Comparison of ENCODE assay signal across 28 mouse cellular contexts in genomic region chr5:92318119-92318518, GRCm38 (mm10). TPM values are rescaled to one million over a fixed set of nuclear protein-coding genes. Genes with fewer than 3 reads are reported as not detected.
DNase-seq lines count a peak whose midpoint lies in the region; ATAC-seq and TF ChIP-seq lines count a peak whose summit lies in the region.
"Had no signal": no experiment of that assay in that cellular context is flagged by ENCODE, and none has a peak within 500 bp of the region (broad histone marks: within the 10 kb centered on the region; RNA-seq: fewer than 3 reads in every experiment).

No protein-coding gene starts in this region.

- no peak overlapping the region for H3K9ac ChIP-seq in liver, embryonic 16.5 days (ENCODE audit: low read depth, low read length)
- no peak overlapping the region for H3K9ac ChIP-seq in intestine, embryonic 15.5 days
- H3K9ac ChIP-seq: embryonic facial prominence, embryonic 15.5 days; forebrain, embryonic 15.5 days; heart, embryonic 13.5 days; hindbrain, embryonic 12.5 days; liver, embryonic 15.5 days; midbrain, embryonic 13.5 days; neural tube, embryonic 12.5 days; stomach, embryonic 15.5 days had no signal

- no peaks in the 10 kb centered on the region for H3K27me3 ChIP-seq in liver, embryonic 16.5 days (ENCODE audit: control insufficient read depth, insufficient read depth, low read depth, low read length)
- no peaks in the 10 kb centered on the region for H3K27me3 ChIP-seq in embryonic facial prominence, embryonic 10.5 days (replicated peaks; ENCODE audit: low read depth, poor library complexity, severe bottlenecking)
- H3K27me3 ChIP-seq in intestine, embryonic 15.5 days (replicated peaks), result no peaks in the 10 kb centered on the region
- H3K27me3 ChIP-seq: embryonic facial prominence, embryonic 15.5 days; forebrain, embryonic 15.5 days; heart, embryonic 13.5 days; hindbrain, embryonic 12.5 days; liver, embryonic 15.5 days; midbrain, embryonic 13.5 days; neural tube, embryonic 12.5 days; Patski; stomach, embryonic 15.5 days had no signal

- 46% methylated on average over 7 of the region's 7 CpGs for WGBS in liver, embryonic 16.5 days (ENCODE audit: insufficient replicate concordance)
- WGBS in embryonic facial prominence, embryonic 10.5 days, result 86% methylated on average over 7 of the region's 7 CpGs
- WGBS in intestine, embryonic 15.5 days, result 80% methylated on average over 7 of the region's 7 CpGs

- peaks cover 11% of the 10 kb centered on the region for H3K4me1 ChIP-seq in bone marrow macrophage, adult 2 months (ENCODE audit: control insufficient read depth, insufficient read depth, low read length)
- H3K4me1 ChIP-seq in liver, embryonic 16.5 days (ENCODE audit: control insufficient read depth, low read depth, low read length), result peaks cover 8% of the 10 kb centered on the region
- no peaks in the 10 kb centered on the region for H3K4me1 ChIP-seq in embryonic facial prominence, embryonic 10.5 days
- H3K4me1 ChIP-seq in intestine, embryonic 15.5 days (replicated peaks), result no peaks in the 10 kb centered on the region
- H3K4me1 ChIP-seq: embryonic facial prominence, embryonic 15.5 days; forebrain, embryonic 15.5 days; hindbrain, embryonic 12.5 days; midbrain, embryonic 13.5 days; neural tube, embryonic 12.5 days; stomach, embryonic 15.5 days had no signal

- H3K27ac ChIP-seq in bone marrow macrophage, adult 2 months (ENCODE audit: insufficient read depth, low read depth, low read length), result peak overlapping the region; percentile 50
- no peak overlapping the region for H3K27ac ChIP-seq in liver, embryonic 16.5 days (ENCODE audit: low read length)
- no peak overlapping the region for H3K27ac ChIP-seq in embryonic facial prominence, embryonic 10.5 days (replicated peaks)
- no peak overlapping the region for H3K27ac ChIP-seq in intestine, embryonic 15.5 days
- H3K27ac ChIP-seq: embryonic facial prominence, embryonic 15.5 days; forebrain, embryonic 15.5 days; heart, embryonic 13.5 days; hindbrain, embryonic 12.5 days; liver, embryonic 15.5 days; midbrain, embryonic 13.5 days; neural tube, embryonic 12.5 days; stomach, embryonic 15.5 days had no signal

- intact Hi-C loops in left cerebral cortex, postnatal 36 days (cut with DNase I), result no loop called here

- H3K4me2 ChIP-seq in liver, embryonic 16.5 days (ENCODE audit: low read depth, low read length), result no peak overlapping the region
- H3K4me2 ChIP-seq in intestine, embryonic 15.5 days (replicated peaks), result no peak overlapping the region
- H3K4me2 ChIP-seq: embryonic facial prominence, embryonic 15.5 days; forebrain, embryonic 15.5 days; heart, embryonic 13.5 days; hindbrain, embryonic 12.5 days; liver, embryonic 15.5 days; midbrain, embryonic 13.5 days; neural tube, embryonic 12.5 days; stomach, embryonic 15.5 days had no signal

- H3K36me3 ChIP-seq in liver, embryonic 16.5 days (ENCODE audit: control insufficient read depth, insufficient read depth), result no peaks in the 10 kb centered on the region
- no peaks in the 10 kb centered on the region for H3K36me3 ChIP-seq in embryonic facial prominence, embryonic 10.5 days (replicated peaks)
- H3K36me3 ChIP-seq in intestine, embryonic 15.5 days, result no peaks in the 10 kb centered on the region
- H3K36me3 ChIP-seq: embryonic facial prominence, embryonic 15.5 days; forebrain, embryonic 15.5 days; heart, embryonic 13.5 days; hindbrain, embryonic 12.5 days; liver, embryonic 15.5 days; midbrain, embryonic 13.5 days; neural tube, embryonic 12.5 days; stomach, embryonic 15.5 days had no signal

- no peak for TF ChIP-seq POLR2A in bone marrow macrophage, adult 2 months (IDR thresholded peaks at IDR 0.05; ENCODE audit: borderline replicate concordance, low read depth, low read length)

- DNase-seq in spleen, postnatal 36 days (ENCODE audit: low spot score in 2 of 2), result peak; percentile 40
- no peak for DNase-seq in spleen, postnatal 4 days (ENCODE audit: low spot score in 2 of 2)
- DNase-seq in embryonic facial prominence, embryonic 10.5 days (ENCODE audit: low spot score), result no peak
- DNase-seq in left cerebral cortex, postnatal 36 days (ENCODE audit: low spot score in 2 of 2), result no peak
- DNase-seq: cerebellum, adult 8-10 months; cerebellum, postnatal 36 days; heart, adult 18-20 months; heart, postnatal 14 days; kidney, adult 2 months; lung, postnatal 10 days; retina, postnatal 1 day; thymus, postnatal 25 days had no signal

- no peaks in the 10 kb centered on the region for H3K9me3 ChIP-seq in liver, embryonic 16.5 days (replicated peaks; ENCODE audit: control insufficient read depth, low read length)
- no peaks in the 10 kb centered on the region for H3K9me3 ChIP-seq in embryonic facial prominence, embryonic 10.5 days
- no peaks in the 10 kb centered on the region for H3K9me3 ChIP-seq in intestine, embryonic 15.5 days
- H3K9me3 ChIP-seq: embryonic facial prominence, embryonic 15.5 days; forebrain, embryonic 15.5 days; heart, embryonic 13.5 days; hindbrain, embryonic 12.5 days; liver, embryonic 15.5 days; megakaryocyte, embryonic 14.5 days; midbrain, embryonic 13.5 days; neural tube, embryonic 12.5 days; stomach, embryonic 15.5 days had no signal

- peak; percentile 40; the same call in 1 of the 2 replicates for ATAC-seq in liver, embryonic 16.5 days (ENCODE audit: low read depth)
- no peak for ATAC-seq in intestine, embryonic 15.5 days
- ATAC-seq: forebrain, embryonic 15.5 days; midbrain, embryonic 13.5 days; Patski had no signal

- no peak overlapping the region for H3K4me3 ChIP-seq in bone marrow macrophage, adult 2 months (ENCODE audit: insufficient read depth, low read length)
- no peak overlapping the region for H3K4me3 ChIP-seq in liver, embryonic 16.5 days (ENCODE audit: low read depth, low read length)
- no peak overlapping the region for H3K4me3 ChIP-seq in embryonic facial prominence, embryonic 10.5 days
- no peak overlapping the region for H3K4me3 ChIP-seq in intestine, embryonic 15.5 days (replicated peaks)
- H3K4me3 ChIP-seq: embryonic facial prominence, embryonic 15.5 days; forebrain, embryonic 15.5 days; heart, embryonic 13.5 days; hindbrain, embryonic 12.5 days; liver, embryonic 15.5 days; megakaryocyte, embryonic 14.5 days; midbrain, embryonic 13.5 days; neural tube, embryonic 12.5 days; stomach, embryonic 15.5 days had no signal

- no peak for TF ChIP-seq CTCF in bone marrow macrophage, adult 2 months (IDR thresholded peaks at IDR 0.05; ENCODE audit: low read depth, low read length)

RNA-seq across cellular contexts. Expression of gene Sdad1, which starts 7.8 kb away (rescaled TPM):
- 10.2 and 11.1 TPM in 2 replicates for polyA plus RNA-seq in bone marrow macrophage, adult 2 months (2012; ENCODE audit: insufficient read depth, insufficient read length, missing spikeins)
- polyA plus RNA-seq in liver, embryonic 16.5 days (2015; fragmentation: Nextera tagmentation; extraction: Ambion mirVana), result 14.5 and 15.0 TPM in 2 replicates
- 53.2 and 55.9 TPM in 2 replicates for polyA plus RNA-seq in embryonic facial prominence, embryonic 10.5 days (2016; fragmentation: Nextera tagmentation; extraction: Ambion mirVana)
- polyA plus RNA-seq in intestine, embryonic 15.5 days (2015; fragmentation: Nextera tagmentation; extraction: Ambion mirVana), result 37.3 and 40.1 TPM in 2 replicates
- total RNA-seq in left cerebral cortex, postnatal 36 days (2021), result 10 to 100 TPM; 15.5 to 25.1 TPM

RNA-seq across cellular contexts. Expression of gene Cxcl9, which starts 9.8 kb away (rescaled TPM):
- polyA plus RNA-seq in bone marrow macrophage, adult 2 months (2012; ENCODE audit: insufficient read depth, insufficient read length, missing spikeins), result 0.38 and 0.55 TPM in 2 replicates
- 0.20 TPM in 1 of 2 replicates, not detected in the other for polyA plus RNA-seq in liver, embryonic 16.5 days (2015; fragmentation: Nextera tagmentation; extraction: Ambion mirVana)
- not detected in 2 replicates for polyA plus RNA-seq in embryonic facial prominence, embryonic 10.5 days (2016; fragmentation: Nextera tagmentation; extraction: Ambion mirVana)
- polyA plus RNA-seq in intestine, embryonic 15.5 days (2015; fragmentation: Nextera tagmentation; extraction: Ambion mirVana), result 0.20 TPM in 1 of 2 replicates, not detected in the other
- not detected for total RNA-seq in left cerebral cortex, postnatal 36 days (2021)
- total RNA-seq: layer of hippocampus, adult 18-20 months; layer of hippocampus, postnatal 14 days had no signal
- polyA plus RNA-seq: forebrain, embryonic 15.5 days; heart, embryonic 13.5 days; hindbrain, embryonic 12.5 days; limb, embryonic 11.5 days; liver, embryonic 15.5 days; midbrain, embryonic 13.5 days; neural tube, embryonic 12.5 days; stomach, embryonic 15.5 days had no signal

RNA-seq across cellular contexts. Expression of gene Art3, which starts 13.5 kb away (rescaled TPM):
- not detected in 2 replicates for polyA plus RNA-seq in bone marrow macrophage, adult 2 months (2012; ENCODE audit: insufficient read depth, insufficient read length, missing spikeins)
- 0.74 and 0.93 TPM in 2 replicates for polyA plus RNA-seq in liver, embryonic 16.5 days (2015; fragmentation: Nextera tagmentation; extraction: Ambion mirVana)
- 1.4 and 1.6 TPM in 2 replicates for polyA plus RNA-seq in embryonic facial prominence, embryonic 10.5 days (2016; fragmentation: Nextera tagmentation; extraction: Ambion mirVana)
- polyA plus RNA-seq in intestine, embryonic 15.5 days (2015; fragmentation: Nextera tagmentation; extraction: Ambion mirVana), result 3.7 and 4.0 TPM in 2 replicates
- total RNA-seq in left cerebral cortex, postnatal 36 days (2021), result 1 to 10 TPM; 3.6 to 5.9 TPM
- polyA plus RNA-seq: Patski had no signal

RNA-seq across cellular contexts. Expression of gene Cxcl10, which starts 30.6 kb away (rescaled TPM):
- 30.4 and 32.0 TPM in 2 replicates for polyA plus RNA-seq in bone marrow macrophage, adult 2 months (2012; ENCODE audit: insufficient read depth, insufficient read length, missing spikeins)
- 3.5 and 3.8 TPM in 2 replicates for polyA plus RNA-seq in liver, embryonic 16.5 days (2015; fragmentation: Nextera tagmentation; extraction: Ambion mirVana)
- polyA plus RNA-seq in embryonic facial prominence, embryonic 10.5 days (2016; fragmentation: Nextera tagmentation; extraction: Ambion mirVana), result 0.14 TPM in 1 of 2 replicates, not detected in the other
- polyA plus RNA-seq in intestine, embryonic 15.5 days (2015; fragmentation: Nextera tagmentation; extraction: Ambion mirVana), result 1.9 and 2.4 TPM in 2 replicates
- total RNA-seq in left cerebral cortex, postnatal 36 days (2021), result under 1 TPM in 1 of 2 experiments, not detected in 1; 0.49 TPM
- total RNA-seq: layer of hippocampus, adult 18-20 months; layer of hippocampus, postnatal 14 days had no signal

RNA-seq across cellular contexts. Expression of gene Naaa, which starts 40.1 kb away (rescaled TPM):
- polyA plus RNA-seq in bone marrow macrophage, adult 2 months (2012; ENCODE audit: insufficient read depth, insufficient read length, missing spikeins), result 71.6 and 76.6 TPM in 2 replicates
- 5.5 and 6.4 TPM in 2 replicates for polyA plus RNA-seq in liver, embryonic 16.5 days (2015; fragmentation: Nextera tagmentation; extraction: Ambion mirVana)
- polyA plus RNA-seq in embryonic facial prominence, embryonic 10.5 days (2016; fragmentation: Nextera tagmentation; extraction: Ambion mirVana), result 1.9 and 3.2 TPM in 2 replicates
- polyA plus RNA-seq in intestine, embryonic 15.5 days (2015; fragmentation: Nextera tagmentation; extraction: Ambion mirVana), result 24.2 and 26.8 TPM in 2 replicates
- total RNA-seq in left cerebral cortex, postnatal 36 days (2021), result 10 to 100 TPM; 39.2 to 39.9 TPM

Comparison
In these comparisons a context has a peak if more than half of its experiments do, and no peak if none do; other contexts are left out.
1. DNase-seq: peak in spleen, postnatal 36 days (2 of 2); none in spleen, postnatal 4 days (0 of 2), embryonic facial prominence, embryonic 10.5 days (single experiment) and left cerebral cortex, postnatal 36 days (0 of 2).